Mouse (Mus musculus) thymus, adult 2 months (tissue): ENCODE data around the gene Nipal1.

ENCODE experiments used
- CTCF ChIP-seq: fragments of 200-500 bp; IDR thresholded peaks from 2 replicates; pipeline ENCODE4 v1.5.1; 2012; ENCODE audit warnings: mild to moderate bottlenecking, control low read depth, low read length, moderate library complexity, borderline replicate concordance; ENCODE audit not compliant: control insufficient read depth, poor library complexity, insufficient read depth; ENCODE audit errors: extremely low read depth
- POLR2A ChIP-seq: fragments of 200-500 bp; IDR thresholded peaks from 2 replicates; pipeline ENCODE4 v1.6.1; 2012; ENCODE audit warnings: mild to moderate bottlenecking, low read length, control low read depth, moderate library complexity; ENCODE audit not compliant: control insufficient read depth, poor library complexity, insufficient read depth; ENCODE audit errors: extremely low read depth

DNA sequence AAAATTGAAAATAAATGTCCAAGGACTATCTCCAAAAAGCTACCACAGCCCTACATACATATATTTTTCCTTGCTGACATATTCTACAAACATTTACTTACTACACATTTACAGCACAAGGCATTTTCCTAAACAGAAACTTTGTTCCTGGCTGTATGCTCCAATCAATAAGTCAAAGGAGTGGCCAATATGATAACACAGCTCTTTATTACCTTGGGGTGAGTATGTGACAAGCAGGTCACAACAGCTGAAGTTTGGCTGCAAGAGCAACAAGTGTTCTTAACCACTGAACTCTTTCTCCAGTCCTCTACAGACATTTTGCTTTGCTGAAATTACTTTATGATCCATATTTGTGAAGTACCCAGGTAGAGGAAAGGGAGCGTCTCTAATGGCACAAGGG, 7.5 kb upstream of the Nipal1 start:
- TF ChIP-seq CTCF (no peak), POLR2A (no peak)
